ENCODE assay signal across 10 mouse cellular contexts in genomic region chr11:34275941-34276340, GRCm38 (mm10). TPM values are rescaled to one million over a fixed set of nuclear protein-coding genes. Genes with fewer than 3 reads are reported as not detected.
A peak's percentile ranks its signal among the peaks of the same experiment; 100 is the strongest.
DNase-seq lines count a peak whose midpoint lies in the region; ATAC-seq and TF ChIP-seq lines count a peak whose summit lies in the region.
"Had no signal": no experiment of that assay in that cellular context is flagged by ENCODE, and none has a peak within 500 bp of the region (broad histone marks: within the 10 kb centered on the region; RNA-seq: fewer than 3 reads in every experiment).

No protein-coding gene starts in this region.

- no peaks in the 10 kb centered on the region for H3K9me3 ChIP-seq in limb, embryonic 11.5 days (ENCODE audit: control insufficient read depth, low read length)
- H3K9me3 ChIP-seq in limb, embryonic 10.5 days (replicated peaks): no peaks in the 10 kb centered on the region
- H3K9me3 ChIP-seq in liver, postnatal 0 days (ENCODE audit: low read length): no peaks in the 10 kb centered on the region

- H3K4me1 ChIP-seq in limb, embryonic 11.5 days (ENCODE audit: control insufficient read depth, insufficient read depth, low read length): peaks cover 2% of the 10 kb centered on the region; the same call in 1 of the 2 replicates
- peaks cover 22% of the 10 kb centered on the region for H3K4me1 ChIP-seq in limb, embryonic 10.5 days
- H3K4me1 ChIP-seq in liver, postnatal 0 days (ENCODE audit: insufficient read depth): no peaks in the 10 kb centered on the region

- no peak overlapping the region for H3K9ac ChIP-seq in limb, embryonic 11.5 days (ENCODE audit: low read length)
- H3K9ac ChIP-seq in liver, postnatal 0 days (replicated peaks): no peak overlapping the region

- ATAC-seq in limb, embryonic 11.5 days (ENCODE audit: insufficient number of reproducible peaks, low FRiP score, low TSS enrichment, low read depth): no peak
- ATAC-seq in liver, postnatal 0 days: no peak
- ATAC-seq in megakaryocyte, adult 5-6 weeks (ENCODE audit: poor library complexity, severe bottlenecking): no peak

- H3K36me3 ChIP-seq in limb, embryonic 11.5 days (ENCODE audit: control insufficient read depth, insufficient read depth, low read length): no peaks in the 10 kb centered on the region
- H3K36me3 ChIP-seq in limb, embryonic 10.5 days: no peaks in the 10 kb centered on the region
- H3K36me3 ChIP-seq in liver, postnatal 0 days (replicated peaks; ENCODE audit: insufficient read depth, low read length): no peaks in the 10 kb centered on the region

- H3K27ac ChIP-seq in limb, embryonic 11.5 days (replicated peaks; ENCODE audit: low read depth, low read length): no peak overlapping the region
- no peak overlapping the region for H3K27ac ChIP-seq in limb, embryonic 10.5 days
- no peak overlapping the region for H3K27ac ChIP-seq in liver, postnatal 0 days (ENCODE audit: low read depth)
- H3K27ac ChIP-seq: macrophage had no signal

- no peak for TF ChIP-seq EP300 in liver, postnatal 0 days (IDR thresholded peaks at IDR 0.05; ENCODE audit: low read depth)

- H3K27me3 ChIP-seq in limb, embryonic 11.5 days (ENCODE audit: control insufficient read depth, insufficient read depth, low read length): no peaks in the 10 kb centered on the region
- H3K27me3 ChIP-seq in limb, embryonic 10.5 days (ENCODE audit: low read depth, poor library complexity, severe bottlenecking): no peaks in the 10 kb centered on the region
- no peaks in the 10 kb centered on the region for H3K27me3 ChIP-seq in liver, postnatal 0 days (ENCODE audit: insufficient read depth, low read length)

- TF ChIP-seq CTCF in liver, postnatal 0 days (IDR thresholded peaks at IDR 0.05; ENCODE audit: low read depth): peak; percentile 50

- 53% methylated on average over 2 of the region's 2 CpGs for WGBS in limb, embryonic 11.5 days
- WGBS in limb, embryonic 10.5 days: 40% methylated on average over 2 of the region's 2 CpGs
- WGBS in liver, postnatal 0 days (ENCODE audit: insufficient replicate concordance): 49% methylated on average over 2 of the region's 2 CpGs

- no peak overlapping the region for H3K4me3 ChIP-seq in limb, embryonic 11.5 days (ENCODE audit: low read depth, low read length)
- H3K4me3 ChIP-seq in limb, embryonic 10.5 days: no peak overlapping the region
- no peak overlapping the region for H3K4me3 ChIP-seq in liver, postnatal 0 days (ENCODE audit: low read depth, low read length)

- no peak overlapping the region for H3K4me2 ChIP-seq in limb, embryonic 11.5 days (ENCODE audit: low read depth, severe bottlenecking)
- H3K4me2 ChIP-seq in liver, postnatal 0 days (ENCODE audit: low read depth, low read length): no peak overlapping the region

- peak; percentile 9 to 44 for DNase-seq in adrenal gland, adult (ENCODE audit: inconsistent age in 2 of 2, low spot score in 1 of 2)
- DNase-seq in adrenal gland, postnatal 4 days (ENCODE audit: low spot score in 2 of 2): no peak
- peak; percentile 36 for DNase-seq in limb, embryonic 11.5 days (ENCODE audit: low spot score)
- no peak for DNase-seq in limb, embryonic 10.5 days (ENCODE audit: low spot score)
- peak; percentile 3 for DNase-seq in T-cell, adult 2 months (ENCODE audit: low spot score)
- DNase-seq in liver, postnatal 0 days: peak; percentile 30
- DNase-seq in cerebellum, postnatal 36 days: no peak
- DNase-seq: heart, postnatal 36 days had no signal

RNA-seq across cellular contexts. Expression of gene Fam196b, which starts 38.7 kb away (rescaled TPM):
- total RNA-seq in adrenal gland, postnatal 4 days (2021): under 1 TPM; 0.11 to 0.14 TPM
- 0.21 and 0.51 TPM in 2 replicates for polyA plus RNA-seq in limb, embryonic 11.5 days (2014; fragmentation: Nextera tagmentation; extraction: Ambion mirVana)
- polyA plus RNA-seq in limb, embryonic 10.5 days (2016; fragmentation: Nextera tagmentation; extraction: Ambion mirVana): 0.25 and 0.54 TPM in 2 replicates
- 0.11 and 0.13 TPM in 2 replicates for polyA plus RNA-seq in liver, postnatal 0 days (2015; fragmentation: Nextera tagmentation; extraction: Ambion mirVana)
- total RNA-seq in megakaryocyte, adult 5-6 weeks (2015): not detected in 2 replicates
- 0.11 and 0.12 TPM in 2 replicates for total RNA-seq in megakaryocyte, adult 5-6 weeks (2017)
- total RNA-seq: heart, postnatal 36 days had no signal
- polyA plus RNA-seq: macrophage had no signal

Comparison
In these comparisons a context has a peak if more than half of its experiments do, and no peak if none do; other contexts are left out.
1. DNase-seq: peak in adrenal gland, adult (2 of 2), limb, embryonic 11.5 days (single experiment), T-cell, adult 2 months (single experiment) and liver, postnatal 0 days (single experiment); none in adrenal gland, postnatal 4 days (0 of 2), limb, embryonic 10.5 days (single experiment) and cerebellum, postnatal 36 days (0 of 2).